Mouse (Mus musculus) bone marrow, adult 2 months (tissue): Measurements from ENCODE around the gene Epb41l5.

ENCODE experiments used
- CTCF ChIP-seq: fragments of 200-500 bp; IDR thresholded peaks from 2 replicates; pipeline ENCODE4 v1.5.1; 2011; ENCODE audit warnings: low read length, control low read depth; ENCODE audit not compliant: control insufficient read depth, insufficient read depth
- POLR2A ChIP-seq: fragments of 200-500 bp; IDR thresholded peaks from 2 replicates; pipeline ENCODE4 v1.6.1; 2011; ENCODE audit warnings: low read depth, mild to moderate bottlenecking, control low read depth, low read length, borderline replicate concordance; ENCODE audit not compliant: control insufficient read depth

DNA sequence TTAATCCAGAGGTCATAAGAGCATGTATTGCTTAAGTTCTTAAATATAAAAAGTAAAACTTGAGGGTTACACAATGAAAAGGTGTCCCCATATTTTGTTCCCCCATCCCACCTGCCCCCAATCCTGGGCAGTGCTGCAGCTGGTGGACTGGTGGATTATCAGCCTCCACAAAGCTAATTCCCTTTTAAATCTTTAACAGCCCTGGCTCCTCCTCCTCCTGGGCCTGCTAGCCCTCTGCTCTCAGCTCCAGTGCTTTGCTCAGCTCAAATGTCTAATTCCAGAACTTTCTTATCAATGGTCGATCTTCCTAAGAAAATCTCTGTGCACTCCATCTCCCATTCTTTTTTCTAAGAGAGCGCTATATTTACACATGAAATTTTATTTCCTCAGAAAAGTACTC, 2.4 kb downstream of the Epb41l5 start:
- no peak for TF ChIP-seq CTCF
- TF ChIP-seq POLR2A: no peak
